Mouse (Mus musculus) B cell, adult 2 months (primary cell): Measurements from ENCODE around the gene Rpp25.

ENCODE experiments used
- DNase-seq, 2 experiments: peaks; one replicate each; pipeline ENCODE4 v3.0.0; 2022

Rpp25 gene

DNA sequence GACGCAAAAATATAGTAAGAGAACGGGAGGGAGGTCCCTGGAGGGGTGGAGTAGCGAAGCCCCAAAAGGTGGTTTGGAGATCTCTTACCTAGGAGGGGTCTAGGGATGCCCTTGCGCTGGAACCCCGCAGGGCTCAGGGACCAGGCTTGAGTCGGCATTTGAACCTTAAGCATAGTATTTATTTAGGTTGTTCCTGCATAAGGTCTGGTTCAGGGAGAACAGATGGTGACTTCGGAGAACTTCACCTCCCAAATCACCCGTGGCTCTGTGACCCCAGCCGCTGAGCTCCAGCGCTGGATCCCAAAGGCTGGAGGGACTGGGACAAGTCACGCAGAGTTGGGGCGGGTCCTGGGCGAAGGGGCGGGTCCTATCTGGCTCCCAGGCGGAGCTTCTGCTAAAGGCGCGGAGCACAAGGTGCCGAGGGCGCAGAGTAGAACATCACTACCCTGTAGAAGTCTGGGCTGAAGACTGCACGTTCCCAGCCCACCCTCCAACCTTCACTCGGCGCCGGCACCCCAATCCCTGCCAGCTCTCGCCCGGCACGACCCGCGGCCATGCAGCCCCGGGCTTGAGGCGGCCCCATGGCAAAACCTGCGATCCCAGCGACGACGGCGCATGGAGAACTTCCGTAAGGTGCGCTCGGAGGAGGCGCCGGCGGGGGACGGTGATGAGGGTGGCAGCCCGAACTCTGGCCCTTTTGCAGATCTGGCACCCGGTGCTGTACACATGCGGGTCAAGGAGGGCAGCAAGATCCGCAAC lies at the start of gene Rpp25:
Gene Rpp25, plus strand, starts transcription at position 405 of the 759 bp plus-strand sequence.
- DNase-seq: peak; percentile 28 to 36

DNA sequence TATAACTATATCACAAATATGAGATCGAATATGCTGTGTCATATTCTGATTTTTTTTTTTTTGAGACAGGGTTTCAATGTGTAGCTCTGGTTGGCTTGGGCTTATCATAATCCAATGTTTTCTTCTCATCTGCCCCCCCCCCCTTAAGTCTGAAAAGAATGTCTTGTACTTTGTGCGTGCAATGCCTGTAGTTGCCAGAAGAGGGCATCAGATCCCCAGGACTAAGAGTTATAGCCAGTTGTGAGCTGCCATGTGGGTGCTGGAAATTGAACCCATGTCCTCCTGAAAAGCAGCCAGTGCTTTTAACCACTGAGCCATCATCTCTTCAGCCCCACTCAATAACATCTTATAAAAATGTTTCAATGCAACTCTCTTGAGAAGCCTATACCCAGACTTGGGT lies 44.1 kb upstream of the Rpp25 start:
- peak; percentile 12 to 16 for DNase-seq

DNA sequence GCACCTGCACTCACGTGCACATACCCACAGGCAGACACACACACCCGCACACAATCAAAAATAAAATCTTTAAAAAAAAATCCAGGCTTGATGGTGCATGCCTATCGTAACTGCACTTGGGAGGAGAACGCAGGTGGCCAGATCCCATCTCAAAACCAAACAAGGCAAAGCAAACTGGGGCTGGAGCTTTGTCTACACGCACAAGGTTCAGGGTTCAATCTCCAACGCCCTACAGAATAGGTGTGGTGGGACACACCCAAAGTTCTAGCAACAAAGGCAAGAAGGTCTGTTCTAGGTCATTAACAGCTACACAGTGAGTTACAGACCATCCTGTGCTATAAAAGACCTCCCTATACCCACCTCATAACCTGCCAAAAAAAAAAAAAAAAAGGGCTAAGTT lies 41.0 kb upstream of the Rpp25 start:
- DNase-seq: no peak

DNA sequence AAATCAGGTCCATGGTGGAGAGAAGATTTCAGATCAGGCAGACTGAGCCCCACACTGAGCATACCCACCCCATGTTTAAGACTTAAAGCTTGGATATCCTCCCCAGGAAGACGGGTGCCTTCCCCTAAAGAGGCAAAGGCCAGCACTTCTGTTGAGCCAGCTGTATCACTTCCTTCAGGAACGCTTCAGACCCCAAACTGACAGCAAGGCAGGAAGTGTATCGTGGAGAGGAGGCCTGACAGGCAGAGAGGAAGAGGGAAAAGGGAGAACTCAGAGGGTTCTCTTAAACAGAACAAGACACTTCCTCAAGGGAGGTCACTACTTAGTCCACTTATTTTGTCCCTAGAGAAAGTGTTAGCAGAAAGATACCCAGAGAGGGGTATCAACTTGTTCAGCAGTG lies 37.7 kb upstream of the Rpp25 start:
- DNase-seq: no peak

DNA sequence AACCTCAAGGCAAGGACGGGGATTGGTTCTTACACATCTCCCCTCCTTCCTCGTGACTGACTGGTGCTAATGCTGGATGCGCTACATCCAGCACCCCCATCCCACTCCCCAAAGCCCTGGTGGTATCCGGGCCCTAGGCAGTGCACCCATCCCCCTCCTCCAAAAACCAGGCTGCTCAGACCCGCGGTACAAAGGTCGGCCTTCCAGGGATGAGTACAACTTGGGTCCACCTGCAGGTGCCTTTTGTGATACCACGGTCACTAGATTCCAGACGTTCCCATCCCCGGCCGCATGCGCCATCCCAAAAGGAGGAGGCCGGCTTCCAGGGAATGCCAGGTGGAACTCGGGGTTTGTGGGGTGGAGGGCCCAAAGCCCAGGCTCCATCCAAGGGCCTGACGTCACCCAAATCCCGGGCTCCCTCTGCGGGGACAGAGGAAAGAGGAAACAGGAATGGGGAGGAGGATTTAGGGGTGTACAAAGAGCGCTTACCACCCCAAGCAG lies 36.5 kb upstream of the Rpp25 start:
- no peak for DNase-seq

DNA sequence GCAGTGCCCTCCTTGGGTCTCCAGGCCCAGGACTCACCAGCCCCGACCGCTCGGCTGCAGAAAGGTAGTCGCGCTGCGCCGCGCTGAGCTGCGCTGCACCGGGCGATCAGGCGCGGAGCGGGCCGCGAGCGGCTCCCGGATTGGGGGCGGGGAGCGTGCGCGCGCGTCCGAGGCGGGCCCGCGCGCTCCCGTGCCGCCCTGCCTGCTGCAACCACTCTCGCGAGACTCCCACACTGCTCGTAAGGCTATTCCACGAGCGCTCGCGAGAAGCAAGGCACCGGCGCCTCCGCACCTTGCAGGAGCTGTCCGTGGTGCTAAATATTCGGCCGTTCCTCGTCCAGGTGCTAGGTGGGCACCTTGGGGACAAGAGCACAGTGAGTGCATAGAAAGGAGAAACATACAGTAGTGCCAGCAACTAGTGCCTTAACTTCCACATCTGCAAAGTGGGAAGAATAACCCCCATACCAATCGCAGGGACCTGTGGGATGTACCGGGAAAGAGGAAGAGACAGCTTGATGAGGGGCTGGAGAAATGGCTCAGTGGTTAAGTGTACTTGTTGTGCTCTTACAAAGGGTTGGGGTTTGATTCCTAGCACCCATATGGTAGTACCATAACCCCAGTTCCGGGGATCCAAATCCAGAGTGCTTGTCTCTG lies 35.8 kb upstream of the Rpp25 start, which contains the start of gene Scamp5:
Gene Scamp5, minus strand, starts transcription at position 165 of the 654 bp plus-strand sequence.
- DNase-seq: peak; percentile 78

DNA sequence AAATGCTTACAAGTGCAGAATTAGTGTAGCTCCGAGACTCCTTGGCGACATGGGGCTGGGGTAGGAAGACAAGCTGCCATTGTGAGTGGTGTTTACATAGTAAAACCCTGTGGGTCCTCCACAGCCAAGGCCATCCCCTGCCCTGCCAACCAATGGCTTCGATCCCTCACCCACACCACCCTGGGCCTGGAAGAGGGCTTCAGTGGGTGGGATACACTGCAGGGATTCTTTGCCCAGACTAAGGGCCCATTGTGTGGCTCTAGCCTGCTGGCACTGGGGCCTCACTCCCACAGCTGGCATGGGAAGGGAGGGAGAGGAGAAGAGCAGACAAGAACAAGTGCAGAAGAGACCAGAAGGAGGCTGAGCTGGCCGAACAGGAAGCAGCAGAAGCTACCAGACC lies 34.9 kb upstream of the Rpp25 start:
- DNase-seq: no peak

DNA sequence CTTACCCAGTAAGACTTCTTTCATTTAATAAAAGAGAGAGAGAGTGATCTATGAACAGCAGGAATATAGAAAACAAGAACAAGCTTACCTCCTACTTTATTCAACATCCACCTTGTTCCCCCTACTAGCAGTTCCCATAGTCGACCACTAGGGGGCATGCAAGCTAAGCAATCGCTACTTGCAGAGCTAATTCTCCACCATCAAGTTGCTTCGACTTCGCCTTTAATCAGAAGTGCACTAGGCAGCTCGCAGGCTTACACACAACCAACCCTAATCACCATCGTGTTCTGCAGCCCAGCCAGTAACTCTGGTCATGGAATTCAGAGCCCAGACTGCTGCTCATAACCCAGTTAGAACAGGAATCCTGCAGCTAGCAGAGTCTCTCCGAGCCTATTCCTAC lies 18.1 kb upstream of the Rpp25 start:
- peak; percentile 86 to 88 for DNase-seq

DNA sequence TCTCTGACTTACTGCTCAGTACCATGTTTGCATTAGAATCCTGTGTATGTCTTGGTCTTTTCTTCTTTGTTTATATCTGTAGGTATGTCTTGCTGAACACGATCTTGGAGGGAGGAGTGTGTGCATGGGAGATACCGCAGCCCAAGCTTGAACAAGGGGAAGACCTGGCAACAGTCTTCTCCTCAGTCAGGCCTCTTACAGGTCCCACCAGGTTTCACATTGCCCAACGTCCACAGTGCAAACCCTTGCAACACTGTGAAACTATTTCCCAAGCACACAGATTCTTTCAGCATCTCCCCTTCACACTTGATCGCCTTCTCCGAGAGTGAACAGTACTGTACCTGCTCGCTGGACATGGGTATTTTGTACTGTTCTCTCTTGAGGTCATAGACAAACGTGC lies 16.0 kb upstream of the Rpp25 start:
- no peak for DNase-seq

DNA sequence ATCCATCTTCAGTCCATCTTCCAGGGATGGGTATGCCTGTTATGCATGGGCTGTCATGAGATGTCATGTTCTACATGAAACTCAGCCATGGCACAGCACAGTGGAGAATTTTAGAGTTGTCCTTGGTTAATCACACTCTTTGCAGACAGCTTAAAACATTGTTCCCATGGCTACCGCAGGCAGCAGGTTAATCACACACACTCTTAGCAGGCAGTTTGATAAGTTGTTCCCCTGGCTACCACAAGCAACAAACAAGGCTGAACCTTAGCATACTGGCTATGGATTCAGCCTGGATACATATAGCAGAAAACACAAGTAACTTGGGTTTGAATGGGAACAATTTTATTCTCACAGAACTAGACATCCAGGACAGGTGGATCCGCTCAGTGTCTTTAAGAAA lies 10.3 kb upstream of the Rpp25 start:
- no peak for DNase-seq

DNA sequence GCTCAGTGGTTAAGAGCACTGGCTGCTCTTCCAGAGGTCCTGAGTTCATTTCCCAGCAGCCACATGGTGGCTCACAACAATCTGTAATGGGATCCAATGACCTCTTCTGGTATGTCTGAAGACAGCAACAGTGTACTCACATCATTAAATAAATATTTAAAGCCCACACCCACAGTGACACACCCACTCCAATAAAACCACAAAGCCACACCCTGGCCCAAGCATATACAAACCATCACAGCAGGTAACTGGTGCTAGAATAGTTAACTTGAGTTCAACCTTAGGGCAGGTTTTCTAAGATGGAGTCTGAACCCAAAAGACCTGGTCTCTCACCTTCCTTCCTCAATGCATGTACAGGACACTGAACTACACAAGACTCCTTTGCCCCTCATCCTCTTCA lies 8.9 kb upstream of the Rpp25 start:
- DNase-seq: no peak

DNA sequence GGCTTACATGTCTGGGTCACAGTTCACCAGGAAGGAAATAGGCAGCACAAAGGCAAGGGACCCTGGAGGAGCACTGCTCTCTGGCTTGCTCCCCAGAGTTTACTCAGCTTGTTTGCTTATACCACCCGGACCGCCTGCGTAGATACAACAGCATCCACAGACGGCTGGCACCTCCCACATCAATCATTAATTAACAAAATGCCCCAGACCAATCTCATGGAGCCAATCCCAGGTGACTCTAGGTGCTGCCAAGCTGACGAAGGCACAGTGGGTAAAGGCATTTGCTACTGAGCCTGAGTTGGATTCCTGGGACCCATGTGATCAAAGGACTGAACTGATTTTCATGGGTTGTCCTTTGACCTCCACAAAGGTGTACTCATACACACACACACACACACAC lies 6.6 kb upstream of the Rpp25 start:
- no peak for DNase-seq

DNA sequence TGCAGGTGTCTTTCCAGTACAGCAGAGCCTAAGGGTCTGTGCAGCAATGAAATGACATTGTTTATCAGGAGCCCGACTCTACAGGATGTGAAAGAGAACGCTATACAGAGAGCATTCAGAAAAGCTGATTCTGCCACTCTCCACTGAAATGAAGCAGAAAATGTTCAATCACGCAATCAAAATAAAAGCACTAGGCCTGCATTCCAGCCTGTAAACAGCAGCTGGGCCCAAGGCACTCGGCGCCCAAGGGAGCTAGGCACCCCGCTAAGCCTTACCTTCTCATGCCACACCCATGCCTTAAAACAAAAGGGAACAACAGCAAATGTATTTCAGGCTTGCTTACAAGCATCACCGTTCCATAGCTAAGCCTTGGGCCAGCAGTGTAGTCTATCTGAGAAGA lies 5.3 kb upstream of the Rpp25 start:
- DNase-seq: no peak

DNA sequence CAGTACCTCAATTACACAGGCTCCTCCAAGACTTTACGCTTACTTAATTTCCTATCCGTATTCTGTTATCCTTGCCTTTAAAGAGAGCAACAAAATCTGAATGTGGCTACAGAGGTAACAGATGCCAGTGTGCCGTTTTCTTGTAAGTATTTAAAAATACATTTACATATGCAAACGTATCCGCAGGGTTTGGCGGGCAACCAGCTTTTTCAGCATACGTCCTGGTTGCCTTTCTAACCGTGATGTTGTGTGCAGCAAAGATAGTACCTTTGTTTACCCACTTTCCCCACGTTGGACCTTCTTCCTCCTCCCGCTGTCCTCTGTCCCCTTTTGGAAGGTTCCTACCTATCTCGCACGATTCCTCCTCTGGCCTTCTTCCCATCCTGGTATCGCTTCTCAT lies 2.4 kb upstream of the Rpp25 start:
- no peak for DNase-seq

DNA sequence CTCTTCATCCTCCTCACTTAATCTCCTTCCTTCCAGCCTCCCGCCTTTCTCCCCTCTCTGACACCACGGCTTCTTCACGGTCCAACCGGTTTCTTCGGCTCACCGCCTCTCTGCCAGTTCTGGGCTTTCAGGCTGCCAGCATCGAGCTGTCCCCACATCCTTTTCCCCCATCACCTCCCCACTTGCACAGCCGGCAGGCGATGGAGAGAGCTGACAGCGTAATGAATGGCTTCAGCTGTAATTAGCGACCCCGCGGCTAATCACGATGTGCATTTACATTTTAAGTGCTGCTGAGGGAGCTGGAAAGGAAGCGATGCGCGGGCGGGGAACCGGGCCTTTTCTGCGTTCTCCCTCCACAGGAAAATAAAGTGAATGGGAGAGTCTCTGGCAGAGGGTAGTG lies 2.0 kb upstream of the Rpp25 start:
- DNase-seq: peak in 1 of 2 experiments; percentile 13

DNA sequence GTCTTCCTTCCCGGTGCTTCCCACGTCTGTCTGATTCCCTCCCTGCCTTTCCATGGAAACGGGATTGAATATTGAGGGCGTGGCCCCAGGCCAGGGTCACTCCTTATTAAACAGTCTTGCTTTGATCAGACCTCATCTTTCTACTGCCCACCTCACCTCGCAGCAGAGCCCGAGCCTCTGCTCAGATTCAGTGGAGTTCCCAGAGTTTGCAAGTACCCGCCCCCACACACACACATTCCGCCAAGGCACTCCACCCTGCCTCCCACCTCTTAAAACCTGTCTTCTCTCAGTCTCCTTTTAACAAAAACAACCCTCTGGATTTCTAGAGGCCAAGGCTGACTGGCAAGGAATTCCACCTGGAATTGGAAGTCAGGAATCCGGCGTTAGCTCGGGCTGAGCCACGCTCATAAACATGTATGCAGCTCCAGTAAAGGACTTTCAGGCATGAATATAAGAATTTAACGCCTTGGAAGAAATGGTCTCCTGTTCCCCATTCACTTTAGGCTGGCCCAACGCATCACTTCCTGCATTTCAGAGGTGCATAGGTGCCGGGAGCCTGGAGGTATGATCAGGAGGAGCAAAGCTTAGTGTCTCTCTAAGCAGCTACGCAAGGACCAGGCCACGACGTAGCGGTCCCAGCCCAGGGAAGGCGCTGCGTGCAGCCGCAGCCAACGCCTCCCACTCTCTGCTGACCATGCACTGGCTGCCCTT lies 760 bp upstream of the Rpp25 start:
- DNase-seq: peak in 1 of 2 experiments; percentile 8

DNA sequence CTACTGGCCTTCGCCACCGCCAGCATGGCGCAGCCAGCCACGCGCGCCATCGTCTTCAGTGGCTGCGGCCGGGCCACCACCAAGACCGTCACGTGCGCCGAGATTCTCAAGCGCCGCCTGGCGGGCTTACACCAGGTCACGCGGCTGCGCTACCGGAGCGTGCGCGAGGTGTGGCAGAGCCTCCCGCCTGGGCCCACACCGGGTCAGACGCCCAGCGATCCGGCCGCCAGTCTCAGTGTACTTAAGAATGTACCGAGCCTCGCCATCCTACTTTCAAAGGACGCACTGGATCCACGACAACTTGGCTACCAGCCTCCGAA lies 515 bp downstream of the Rpp25 start:
- DNase-seq: peak; percentile 73 to 74

DNA sequence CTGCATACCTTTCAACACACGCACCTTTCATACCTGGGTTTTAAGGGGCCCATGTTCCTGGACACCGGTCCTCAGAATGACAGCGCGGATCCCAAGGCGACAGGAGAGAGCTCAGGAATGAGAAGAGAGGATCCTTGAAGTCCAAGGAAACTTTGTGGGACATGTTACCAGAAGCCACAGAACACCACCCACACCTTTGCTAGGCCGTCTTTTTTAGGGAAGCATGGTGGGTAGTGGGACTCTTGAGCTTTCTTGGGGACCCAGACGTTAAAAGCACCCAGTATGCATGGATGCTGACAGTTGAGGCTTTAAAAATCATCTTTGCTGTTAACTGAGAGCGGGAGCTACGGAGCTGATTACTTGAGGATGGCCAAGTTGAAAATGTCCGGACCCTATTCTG lies 1.1 kb downstream of the Rpp25 start:
- no peak for DNase-seq

DNA sequence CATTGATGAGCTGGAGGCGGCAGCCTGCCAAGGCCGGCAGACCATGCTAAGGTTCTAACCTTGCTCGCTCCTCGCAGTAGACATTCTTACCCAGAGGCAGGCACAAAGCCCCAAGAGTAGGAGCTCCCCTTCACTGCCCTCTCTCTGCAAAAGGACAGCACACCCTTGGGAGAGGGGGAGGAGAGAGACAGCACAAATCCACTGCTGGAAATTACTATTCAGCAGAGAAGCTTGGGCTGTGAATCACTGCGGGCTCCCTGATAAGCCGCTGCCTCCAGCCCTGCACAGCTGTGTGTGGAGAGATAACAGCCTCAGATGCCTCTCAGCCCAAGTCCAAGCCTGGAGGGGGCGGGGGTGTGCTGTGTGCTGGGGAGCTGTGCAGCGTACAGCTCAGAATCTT lies 1.9 kb downstream of the Rpp25 start:
- DNase-seq: no peak

DNA sequence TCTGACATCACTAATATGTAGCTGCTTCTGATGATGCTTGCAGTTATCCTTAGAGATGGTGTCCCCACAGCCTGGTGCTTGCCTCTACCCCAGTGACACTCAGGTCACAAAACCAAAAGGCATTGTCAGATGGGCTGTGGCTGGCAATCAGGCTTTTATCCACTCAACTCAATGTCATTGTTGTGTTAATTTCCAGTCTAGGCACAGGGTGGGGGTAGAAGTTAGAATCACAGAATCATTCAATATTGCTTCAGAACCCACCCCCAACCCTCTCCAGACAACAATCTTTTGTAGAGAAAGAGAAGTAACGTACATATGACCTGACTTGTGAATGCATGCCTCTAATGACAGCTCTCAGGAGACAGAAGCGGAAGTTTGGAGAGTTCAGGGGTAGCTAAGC lies 6.8 kb downstream of the Rpp25 start:
- DNase-seq: no peak

DNA sequence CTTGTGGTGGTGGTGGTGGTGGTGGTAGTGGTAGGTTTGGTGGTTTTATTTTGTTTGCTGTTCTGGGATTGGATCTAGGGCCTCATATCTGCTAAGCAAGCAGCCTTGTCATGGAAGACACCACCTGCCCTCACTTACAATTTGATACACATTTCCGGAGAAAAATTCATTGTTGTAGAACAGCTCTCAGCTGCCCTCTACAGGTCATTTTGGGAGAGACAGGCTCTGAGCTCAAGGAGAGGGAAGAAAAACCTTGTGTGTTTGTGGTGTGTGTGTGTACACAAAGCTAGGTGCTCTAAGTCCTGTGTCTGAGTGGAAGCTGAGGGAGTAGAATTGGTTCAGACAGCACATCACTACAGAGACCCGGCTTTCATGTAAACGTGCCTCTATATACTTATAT lies 13.3 kb downstream of the Rpp25 start:
- DNase-seq: peak; percentile 71 to 75

DNA sequence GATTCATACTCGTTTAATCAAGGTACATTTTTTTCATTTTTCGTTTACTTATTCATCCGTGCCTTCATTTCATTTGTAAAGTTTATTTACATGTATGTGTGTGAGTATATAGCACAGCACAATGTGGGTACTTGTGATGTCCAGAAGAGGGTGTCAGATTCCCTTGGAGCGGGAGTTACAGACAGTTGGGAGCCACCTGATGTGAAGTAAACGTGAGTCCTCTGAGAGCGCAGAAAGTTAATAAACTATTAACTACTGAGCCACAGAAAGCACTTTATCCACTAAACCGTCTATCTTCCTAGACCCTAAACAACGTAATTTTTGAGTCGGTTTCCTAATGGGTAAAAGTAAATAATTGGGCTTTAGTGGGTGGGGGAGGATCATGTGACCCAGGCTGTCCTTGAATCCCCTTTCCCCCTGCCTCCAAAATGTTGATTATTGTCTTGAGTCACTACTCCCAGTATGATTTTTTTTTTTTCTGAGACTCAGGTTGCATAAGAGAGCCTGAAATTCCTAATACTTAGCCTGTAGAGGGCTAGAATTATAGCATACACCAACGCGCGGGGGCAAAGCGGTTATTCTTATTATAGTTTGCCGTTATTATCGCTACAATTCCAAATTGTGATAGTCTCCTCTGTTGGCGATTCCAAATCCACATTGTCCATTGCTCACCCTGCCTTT lies 16.7 kb downstream of the Rpp25 start:
- no peak for DNase-seq
